Mouse (Mus musculus): ENCODE results near the gene Cby1. TPM values are rescaled to one million over a fixed set of nuclear protein-coding genes. Genes with fewer than 3 reads are reported as not detected.

The Cby1 gene
- polyA plus RNA-seq, 1 experiment: 14.7 TPM

DNA sequence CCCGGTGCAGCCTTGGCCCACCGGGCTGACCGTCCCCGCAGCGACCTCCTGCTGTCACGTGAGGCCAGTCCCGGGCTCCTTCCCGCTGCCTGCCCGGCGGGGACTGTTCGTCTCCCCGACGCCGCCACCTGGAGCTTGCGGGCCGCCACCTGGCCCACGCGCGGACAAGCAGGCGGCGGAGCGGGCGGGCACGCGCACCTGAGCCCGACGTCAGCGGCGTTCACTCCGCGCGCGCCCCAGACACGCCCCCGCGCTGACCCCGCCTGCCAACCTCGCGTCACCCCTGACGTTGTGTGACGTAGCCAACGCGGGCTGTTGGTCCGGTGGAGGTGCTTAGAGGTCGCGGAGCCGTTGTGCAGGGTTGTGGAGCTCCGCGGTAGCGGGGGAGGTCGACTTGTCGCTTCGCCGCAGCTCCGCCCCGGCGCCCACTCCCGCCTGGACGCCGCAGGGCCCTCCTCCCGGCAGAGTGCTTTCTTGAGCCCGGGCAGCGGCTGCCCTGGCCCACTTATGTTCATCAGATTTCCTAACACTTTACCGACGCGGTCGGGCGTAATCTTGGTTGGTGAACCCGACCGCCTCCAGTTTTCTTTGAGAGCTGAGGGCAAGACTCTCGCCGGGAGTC is 28.8 kb downstream of the Cby1 start, which contains the start of gene Josd1:
Josd1 (minus strand) TSS at position 274 of the 622 bp plus-strand sequence.
- peak within 1 kb of the TSS; percentile 99 for H3K4me3 ChIP-seq (ENCODE audit: insufficient read depth, low read length)
- H3K27ac ChIP-seq (ENCODE audit: insufficient read depth, low read depth, low read length): peak within 1 kb of the TSS; percentile 62
- H3K4me1 ChIP-seq (ENCODE audit: control insufficient read depth, insufficient read depth, low read length): peaks cover 32% of the 10 kb centered on the region
- TF ChIP-seq CTCF (IDR thresholded peaks at IDR 0.05; ENCODE audit: low read depth, low read length) (no peak), POLR2A (IDR thresholded peaks at IDR 0.05; ENCODE audit: borderline replicate concordance, low read depth, low read length) (no peak)

- Histone ChIP-seq H3K4me1 (ENCODE audit: control insufficient read depth, insufficient read depth, low read length) (peaks cover 32% of the 10 kb centered on the region), H3K27ac (ENCODE audit: insufficient read depth, low read depth, low read length) (peak overlapping the region; percentile 62), H3K4me3 (ENCODE audit: insufficient read depth, low read length) (peak overlapping the region; percentile 99)
- TF ChIP-seq POLR2A (IDR thresholded peaks at IDR 0.05; ENCODE audit: borderline replicate concordance, low read depth, low read length) (no peak), CTCF (IDR thresholded peaks at IDR 0.05; ENCODE audit: low read depth, low read length) (no peak)
Observed at GRCm38 (mm10) chr15:79688268-79688956, 29.4 kb downstream of the Cby1 start.

DNA sequence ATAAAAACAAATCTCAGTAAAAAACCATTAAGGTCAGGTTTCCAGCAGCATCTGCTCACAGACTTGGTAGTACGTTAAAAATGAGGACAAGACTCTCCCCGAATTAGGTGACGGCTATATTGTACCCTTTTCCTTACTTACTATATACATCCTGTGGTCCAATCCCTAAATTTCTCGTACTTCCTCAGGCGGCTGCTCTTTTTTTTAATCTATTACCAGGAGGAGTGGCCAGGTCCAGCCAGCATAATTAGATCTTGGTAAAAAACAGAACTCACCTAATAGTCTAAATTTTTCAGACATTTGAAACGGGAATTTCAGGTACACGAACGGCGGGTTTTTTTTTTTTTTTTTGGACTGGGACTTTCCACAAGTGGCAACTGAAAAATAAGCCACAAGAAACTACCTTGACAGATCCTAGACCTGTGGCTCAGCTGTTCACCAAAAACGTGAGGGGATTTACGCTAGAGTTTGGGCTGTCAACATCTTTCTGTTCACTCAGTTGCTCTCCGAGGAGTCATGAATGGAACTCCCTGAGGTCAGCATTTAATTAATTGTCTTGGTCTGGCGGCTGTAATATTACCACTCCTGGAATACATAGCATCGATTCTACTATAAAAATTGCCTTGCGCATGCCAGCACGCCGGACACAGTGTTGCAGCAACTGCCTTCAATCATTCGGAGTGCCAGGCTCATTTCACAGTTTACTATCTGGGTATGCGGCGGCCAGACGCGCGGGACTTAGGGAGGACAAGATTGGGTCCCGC is 30.8 kb downstream of the Cby1 start:
- H3K4me1 ChIP-seq (ENCODE audit: control insufficient read depth, insufficient read depth, low read length): peaks cover 31% of the 10 kb centered on the region
- H3K4me3 ChIP-seq (ENCODE audit: insufficient read depth, low read length): peak overlapping the region; percentile 50
- no peak overlapping the region for H3K27ac ChIP-seq (ENCODE audit: insufficient read depth, low read depth, low read length)
- TF ChIP-seq CTCF (IDR thresholded peaks at IDR 0.05; ENCODE audit: low read depth, low read length) (no peak), POLR2A (IDR thresholded peaks at IDR 0.05; ENCODE audit: borderline replicate concordance, low read depth, low read length) (no peak)

DNA sequence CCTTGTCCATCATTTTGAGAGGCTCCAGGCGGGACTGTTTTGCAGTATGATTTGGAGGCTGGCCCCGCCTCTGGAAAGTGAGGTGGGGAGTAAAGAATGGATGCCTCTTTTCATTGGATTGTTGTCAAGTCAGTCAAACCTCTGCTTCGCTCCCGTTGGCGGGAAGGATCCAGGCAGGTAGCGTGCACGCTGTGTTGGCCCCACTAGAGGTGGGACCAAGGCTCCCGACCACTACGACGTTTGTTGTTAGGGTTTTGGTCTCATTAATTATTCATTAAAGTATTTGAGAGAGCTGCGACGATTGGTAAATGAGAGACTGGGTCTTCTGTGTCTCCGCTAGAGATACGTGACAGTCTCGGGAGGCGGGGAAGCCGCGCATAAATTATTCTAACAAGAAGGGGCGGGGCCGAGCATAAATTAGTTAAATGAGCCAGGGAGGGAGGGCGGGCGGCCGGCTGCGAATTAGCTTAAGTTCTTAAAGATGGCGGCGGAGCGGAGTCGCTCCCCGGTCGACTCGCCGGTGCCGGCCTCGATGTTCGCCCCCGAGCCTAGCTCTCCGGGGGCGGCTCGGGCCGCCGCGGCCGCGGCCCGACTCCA is 31.5 kb downstream of the Cby1 start, which contains the start of gene Gtpbp1:
Gtpbp1 (plus strand) TSS at position 420 of the 597 bp plus-strand sequence.
- no peak within 1 kb of the TSS for H3K27ac ChIP-seq (ENCODE audit: insufficient read depth, low read depth, low read length)
- no peak for TF ChIP-seq CTCF (IDR thresholded peaks at IDR 0.05; ENCODE audit: low read depth, low read length)
- TF ChIP-seq POLR2A (IDR thresholded peaks at IDR 0.05; ENCODE audit: borderline replicate concordance, low read depth, low read length): 0 out of 2 replicates have a peak, but pooled peaks have one; percentile 60
- peak within 1 kb of the TSS; percentile 86 for H3K4me3 ChIP-seq (ENCODE audit: insufficient read depth, low read length)
- peaks cover 31% of the 10 kb centered on the region for H3K4me1 ChIP-seq (ENCODE audit: control insufficient read depth, insufficient read depth, low read length)

- no peak overlapping the region for H3K27ac ChIP-seq (ENCODE audit: insufficient read depth, low read depth, low read length)
- TF ChIP-seq CTCF (IDR thresholded peaks at IDR 0.05; ENCODE audit: low read depth, low read length) (no peak), POLR2A (IDR thresholded peaks at IDR 0.05; ENCODE audit: borderline replicate concordance, low read depth, low read length) (no peak)
- H3K4me3 ChIP-seq (ENCODE audit: insufficient read depth, low read length): peak overlapping the region; percentile 86
- peaks cover 31% of the 10 kb centered on the region for H3K4me1 ChIP-seq (ENCODE audit: control insufficient read depth, insufficient read depth, low read length)
Observed at GRCm38 (mm10) chr15:79691023-79691508, 32.1 kb downstream of the Cby1 start.

GRCm38 (mm10) chr15:79692334-79692733 is 33.3 kb downstream of the Cby1 start:
- Histone ChIP-seq H3K4me3 (ENCODE audit: insufficient read depth, low read length) (no peak overlapping the region), H3K4me1 (ENCODE audit: control insufficient read depth, insufficient read depth, low read length) (peaks cover 31% of the 10 kb centered on the region), H3K27ac (ENCODE audit: insufficient read depth, low read depth, low read length) (no peak overlapping the region)
- TF ChIP-seq POLR2A (IDR thresholded peaks at IDR 0.05; ENCODE audit: borderline replicate concordance, low read depth, low read length) (no peak), CTCF (IDR thresholded peaks at IDR 0.05; ENCODE audit: low read depth, low read length) (no peak)

DNA sequence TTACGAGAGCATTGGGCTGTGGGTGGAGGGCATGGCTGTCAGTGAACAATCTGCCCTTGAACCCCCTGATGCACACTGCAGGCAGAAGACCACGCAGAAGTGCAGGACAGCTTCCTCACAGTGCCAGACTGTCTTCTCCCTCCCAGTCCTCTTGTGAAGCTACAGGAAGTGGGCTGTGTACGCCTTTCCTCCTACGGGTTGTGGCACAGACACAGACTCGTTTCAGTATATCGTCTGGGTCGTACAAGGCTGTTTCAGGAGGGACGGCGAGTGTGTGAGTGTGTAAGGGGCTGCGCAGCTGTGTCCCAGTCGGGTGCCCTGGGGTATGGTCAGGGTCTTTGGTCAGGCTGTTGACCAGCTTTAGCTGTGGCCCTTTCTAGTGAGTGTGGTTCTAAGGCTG is 34.7 kb downstream of the Cby1 start:
- TF ChIP-seq CTCF (IDR thresholded peaks at IDR 0.05; ENCODE audit: low read depth, low read length) (no peak), POLR2A (IDR thresholded peaks at IDR 0.05; ENCODE audit: borderline replicate concordance, low read depth, low read length) (no peak)

GRCm38 (mm10) chr15:79694512-79694911 is 35.5 kb downstream of the Cby1 start:
- no peak overlapping the region for H3K4me3 ChIP-seq (ENCODE audit: insufficient read depth, low read length)
- TF ChIP-seq POLR2A (IDR thresholded peaks at IDR 0.05; ENCODE audit: borderline replicate concordance, low read depth, low read length): no peak
- no peak for TF ChIP-seq CTCF (IDR thresholded peaks at IDR 0.05; ENCODE audit: low read depth, low read length)
- H3K4me1 ChIP-seq (ENCODE audit: control insufficient read depth, insufficient read depth, low read length): peaks cover 27% of the 10 kb centered on the region
- no peak overlapping the region for H3K27ac ChIP-seq (ENCODE audit: insufficient read depth, low read depth, low read length)

More for the DNA sequence above, 34.7 kb downstream of the Cby1 start:
- H3K4me1 ChIP-seq (ENCODE audit: control insufficient read depth, insufficient read depth, low read length): peaks cover 31% of the 10 kb centered on the region
- H3K27ac ChIP-seq (ENCODE audit: insufficient read depth, low read depth, low read length): peak overlapping the region; percentile 15; the same call in 1 of the 2 replicates
- H3K4me3 ChIP-seq (ENCODE audit: insufficient read depth, low read length): peak overlapping the region; percentile 45

GRCm38 (mm10) chr15:79695516-79695915 is 36.5 kb downstream of the Cby1 start:
- TF ChIP-seq CTCF (IDR thresholded peaks at IDR 0.05; ENCODE audit: low read depth, low read length): no peak
- no peak overlapping the region for H3K4me3 ChIP-seq (ENCODE audit: insufficient read depth, low read length)
- no peak overlapping the region for H3K27ac ChIP-seq (ENCODE audit: insufficient read depth, low read depth, low read length)
- H3K4me1 ChIP-seq (ENCODE audit: control insufficient read depth, insufficient read depth, low read length): peaks cover 27% of the 10 kb centered on the region

Data from bone marrow macrophage, adult 2 months (primary cell).